Mouse (Mus musculus) hindbrain, embryonic 14.5 days (tissue): ENCODE results near the gene Ccdc24. TPM values are rescaled to one million over a fixed set of nuclear protein-coding genes. Genes with fewer than 3 reads are reported as not detected.

ENCODE experiments used
- ATAC-seq: fragments of 200-750 bp; cut with Nextera tagmentation; 2 replicates; pipeline ENCODE4 v1.8.0; 2017; ENCODE audit warnings: moderate number of reproducible peaks, mild to moderate bottlenecking, moderate TSS enrichment, moderate library complexity; ENCODE audit not compliant: low FRiP score
- DNase-seq: peaks from one replicate; pipeline ENCODE4 v3.0.0-alpha.2; 2015; ENCODE audit warnings: low spot score
- H3K27ac ChIP-seq: fragments of 300-500 bp; sonication (generic); 2 replicates; pipeline ENCODE4 v1.5.1; 2014; ENCODE audit warnings: mild to moderate bottlenecking, moderate library complexity
- H3K27me3 ChIP-seq: fragments of 300-500 bp; sonication (generic); 2 replicates; pipeline ENCODE4 v1.6.1; 2014; ENCODE audit warnings: mild to moderate bottlenecking, low read length, mixed read lengths; ENCODE audit not compliant: control insufficient read depth, insufficient read depth
- H3K36me3 ChIP-seq: fragments of 300-500 bp; sonication (generic); replicated peaks from 2 replicates; pipeline ENCODE4 v1.6.1; 2014; ENCODE audit not compliant: control insufficient read depth, insufficient read depth
- H3K4me1 ChIP-seq: fragments of 300-500 bp; sonication (generic); replicated peaks from 2 replicates; pipeline ENCODE4 v1.6.1; 2014; ENCODE audit warnings: antibody characterized with exemption, low read length, mixed read lengths; ENCODE audit not compliant: control insufficient read depth, insufficient read depth
- H3K4me2 ChIP-seq: fragments of 300-500 bp; sonication (generic); replicated peaks from 2 replicates; pipeline ENCODE4 v1.6.1; 2014; ENCODE audit warnings: mild to moderate bottlenecking, moderate library complexity
- H3K4me3 ChIP-seq: fragments of 300-500 bp; sonication (generic); replicated peaks from 2 replicates; pipeline ENCODE4 v1.5.1; 2014; ENCODE audit warnings: mild to moderate bottlenecking, low read length
- H3K9ac ChIP-seq: fragments of 300-500 bp; sonication (generic); 2 replicates; pipeline ENCODE4 v1.6.1; 2014
- H3K9me3 ChIP-seq: fragments of 300-500 bp; sonication (generic); 2 replicates; pipeline ENCODE4 v1.6.1; 2016; ENCODE audit warnings: low read length; ENCODE audit not compliant: control insufficient read depth
- WGBS: fragments of 180-500 bp; shearing (Covaris S2); extraction: QIAGEN DNeasy Blood & Tissue Kit; methylation state at CpG from one replicate; pipeline ENCODE4 v1.1.7; 2014; 5-methylcytosine and 5-hydroxymethylcytosine counted together
- polyA plus RNA-seq: library from polyadenylated mRNA; unstranded; fragments of >200 nt; fragmentation: Nextera tagmentation; extraction: Ambion mirVana; gene quantifications from 2 replicates; pipeline ENCODE4 v1.2.1, GENCODE M21; 2014

The Ccdc24 gene
- polyA plus RNA-seq, 1 experiment from 2014 or later = 3.9 TPM

DNA sequence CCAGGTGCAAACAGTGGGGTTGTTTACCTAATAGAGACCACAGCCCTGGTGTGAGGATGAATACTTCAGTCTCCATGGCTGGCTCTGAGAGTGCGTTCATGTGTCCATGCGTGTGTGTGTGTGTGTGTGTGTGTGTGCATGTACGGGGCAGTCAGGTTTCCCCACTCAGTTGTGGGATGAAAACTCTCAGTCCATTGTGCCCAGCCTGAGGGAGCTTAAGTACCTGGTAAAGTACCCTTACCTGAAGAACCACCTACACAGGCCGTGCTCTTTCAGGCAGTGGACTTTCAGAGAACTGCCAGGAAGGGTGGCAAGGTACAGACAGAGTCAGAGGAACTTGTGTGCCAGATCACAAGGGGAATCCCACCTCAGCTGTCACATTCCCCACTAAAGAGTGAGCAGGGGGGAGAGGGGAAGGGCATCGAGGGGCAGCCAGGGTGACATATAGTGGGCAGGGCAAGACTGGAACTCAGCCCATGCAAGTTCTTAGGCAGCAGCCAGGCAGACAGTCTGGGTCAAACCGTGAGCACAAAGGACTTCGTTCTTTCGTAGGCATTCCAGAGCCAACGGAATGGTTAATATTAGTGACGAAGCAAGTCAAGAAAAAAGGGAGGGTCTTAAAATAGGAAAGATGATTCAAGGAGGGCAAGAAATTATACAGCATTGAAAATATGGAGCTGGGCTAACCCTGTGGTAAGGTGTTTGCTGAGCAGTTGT lies 20.0 kb downstream of the Ccdc24 start:
- Histone ChIP-seq H3K27me3 (no peaks in the 10 kb centered on the region), H3K9ac (no peak overlapping the region), H3K36me3 (no peaks in the 10 kb centered on the region), H3K4me3 (no peak overlapping the region), H3K9me3 (no peaks in the 10 kb centered on the region), H3K27ac (no peak overlapping the region), H3K4me1 (peaks cover 13% of the 10 kb centered on the region), H3K4me2 (no peak overlapping the region)
- ATAC-seq (no peak), DNase-seq (no peak)
- WGBS = 85% methylated on average over 10 of the region's 10 CpGs

DNA sequence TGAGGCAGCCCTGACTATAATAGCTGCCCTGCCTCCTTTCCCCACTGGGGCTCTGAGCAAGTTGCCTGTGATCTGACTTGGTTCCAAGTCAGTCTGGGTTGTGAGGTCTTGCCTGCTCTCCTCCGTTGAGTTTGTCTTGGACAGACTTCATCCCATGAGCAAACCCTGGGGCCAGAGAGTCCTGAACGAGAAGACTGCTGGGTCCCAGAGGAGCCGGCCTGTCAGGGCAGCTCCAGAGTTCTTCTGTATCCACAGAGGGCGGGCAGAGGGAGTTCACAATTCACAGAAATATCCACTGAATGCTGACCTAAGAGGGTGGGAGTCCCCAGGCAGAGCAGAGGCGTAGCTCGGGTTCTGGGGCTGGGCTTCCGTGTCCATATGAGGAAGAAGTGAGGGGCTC lies 21.5 kb downstream of the Ccdc24 start:
- Histone ChIP-seq H3K9me3 (no peaks in the 10 kb centered on the region), H3K9ac (no peak overlapping the region), H3K36me3 (no peaks in the 10 kb centered on the region), H3K4me3 (no peak overlapping the region), H3K27me3 (no peaks in the 10 kb centered on the region), H3K27ac (no peak overlapping the region), H3K4me1 (peaks cover 13% of the 10 kb centered on the region), H3K4me2 (no peak overlapping the region)
- DNase-seq = no peak
- ATAC-seq = no peak
- WGBS = 79% methylated on average over 7 of the region's 7 CpGs

DNA sequence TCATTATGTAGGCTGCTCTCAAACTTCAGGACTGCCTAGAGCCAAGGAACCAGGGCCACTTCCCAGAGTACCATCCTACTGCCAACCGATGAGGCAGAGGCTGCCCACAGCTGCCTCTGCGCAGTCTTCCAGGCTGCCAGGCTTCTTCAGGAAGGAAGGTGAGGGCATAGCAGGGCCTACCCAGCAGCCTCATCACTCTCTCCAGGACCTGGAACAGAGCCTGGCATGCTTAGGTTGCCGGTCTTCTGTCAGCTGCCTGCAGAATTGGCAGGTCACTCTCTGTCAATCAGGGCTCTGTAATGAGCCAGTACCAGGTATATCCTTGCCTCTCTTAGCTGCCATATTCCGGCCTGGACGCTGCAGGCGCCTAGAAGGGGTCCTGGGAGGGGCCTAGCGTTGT lies 22.2 kb downstream of the Ccdc24 start:
- no peaks in the 10 kb centered on the region for H3K9me3 ChIP-seq
- peak overlapping the region; percentile 40 for H3K27ac ChIP-seq
- H3K36me3 ChIP-seq = no peaks in the 10 kb centered on the region
- no peaks in the 10 kb centered on the region for H3K27me3 ChIP-seq
- no peak overlapping the region for H3K9ac ChIP-seq
- DNase-seq (no peak), ATAC-seq (no peak)
- H3K4me1 ChIP-seq = peaks cover 13% of the 10 kb centered on the region
- H3K4me2 ChIP-seq = no peak overlapping the region; the same call in 1 of the 2 replicates
- H3K4me3 ChIP-seq = no peak overlapping the region
- WGBS = 80% methylated on average over 7 of the region's 7 CpGs

DNA sequence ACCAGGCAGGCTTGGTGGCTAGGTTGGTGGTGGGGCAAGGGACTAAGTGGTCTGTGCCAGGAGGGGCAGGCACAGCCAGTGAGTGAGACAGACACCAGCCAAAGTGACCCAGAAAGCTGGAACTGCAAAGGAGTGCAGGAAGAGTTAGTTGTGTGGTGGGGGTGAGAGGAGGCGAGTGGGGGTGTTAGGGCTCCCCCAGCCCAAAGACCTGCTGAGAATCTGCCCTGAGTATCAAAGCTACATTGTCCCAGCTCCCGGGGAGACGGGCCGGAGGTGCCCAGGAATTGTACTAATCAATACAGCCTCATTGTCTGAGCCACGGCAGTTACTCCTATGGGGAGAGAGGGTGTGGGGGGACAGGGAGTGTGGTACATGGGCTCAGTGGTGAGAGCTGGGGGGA lies 22.9 kb downstream of the Ccdc24 start:
- no peak for DNase-seq
- no peak overlapping the region for H3K4me3 ChIP-seq
- no peaks in the 10 kb centered on the region for H3K27me3 ChIP-seq
- ATAC-seq = peak; percentile 63; the same call in 1 of the 2 replicates
- 15% methylated on average over 5 of the region's 5 CpGs for WGBS
- H3K9ac ChIP-seq = no peak overlapping the region
- H3K27ac ChIP-seq = peak overlapping the region; percentile 40; the same call in 1 of the 2 replicates
- H3K36me3 ChIP-seq = no peaks in the 10 kb centered on the region
- H3K9me3 ChIP-seq = no peaks in the 10 kb centered on the region
- H3K4me1 ChIP-seq = peaks cover 13% of the 10 kb centered on the region; the same call in 1 of the 2 replicates
- H3K4me2 ChIP-seq = no peak overlapping the region

DNA sequence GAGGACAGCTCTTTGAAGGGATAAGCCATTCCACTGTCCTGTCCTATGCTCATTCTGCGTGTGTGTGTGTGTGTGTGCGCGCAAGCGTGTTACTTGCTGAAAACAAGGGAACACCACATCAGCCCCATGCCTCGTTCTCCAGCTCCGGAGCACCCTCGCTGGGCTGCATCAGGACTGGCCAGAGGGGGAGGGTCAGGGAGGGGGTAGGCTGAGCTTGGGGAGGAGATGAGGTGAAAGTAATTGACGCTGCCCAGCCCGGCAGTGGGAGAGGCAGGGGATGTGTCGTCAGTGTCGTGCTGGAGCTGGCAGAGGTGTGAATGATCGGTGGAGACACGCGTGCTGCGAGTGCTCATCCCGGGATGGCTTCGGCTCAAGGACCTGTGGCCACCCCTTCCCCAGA lies 23.3 kb downstream of the Ccdc24 start:
- Histone ChIP-seq H3K27me3 (no peaks in the 10 kb centered on the region), H3K27ac (peak overlapping the region; percentile 40; the same call in 1 of the 2 replicates), H3K9ac (no peak overlapping the region), H3K9me3 (no peaks in the 10 kb centered on the region), H3K36me3 (no peaks in the 10 kb centered on the region), H3K4me1 (peaks cover 13% of the 10 kb centered on the region; the same call in 1 of the 2 replicates), H3K4me3 (no peak overlapping the region), H3K4me2 (no peak overlapping the region)
- WGBS = 49% methylated on average over 17 of the region's 17 CpGs
- DNase-seq = no peak
- ATAC-seq = peak; percentile 25; the same call in 1 of the 2 replicates

DNA sequence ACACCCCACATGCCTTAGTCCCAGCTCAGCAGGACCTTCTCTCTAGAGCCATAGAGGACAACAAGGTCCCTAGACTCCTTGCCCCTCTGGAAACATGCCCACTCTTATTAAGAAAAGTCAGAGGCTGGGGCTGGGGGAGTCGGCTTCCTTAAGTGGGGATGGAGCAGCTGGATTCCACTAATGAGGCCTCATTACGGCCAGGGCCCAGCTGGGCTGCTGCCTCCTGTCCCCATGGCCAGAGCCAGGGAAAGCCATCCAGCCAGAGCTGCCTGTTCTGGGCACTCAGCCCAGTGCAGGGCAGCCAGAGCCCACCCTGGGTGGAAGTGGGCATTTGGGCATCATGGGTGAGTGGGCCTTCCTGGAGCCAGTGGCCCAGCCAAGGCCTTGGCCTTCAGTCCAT lies 25.3 kb downstream of the Ccdc24 start:
- no peak for ATAC-seq
- no peak overlapping the region for H3K4me2 ChIP-seq
- 36% methylated on average over 2 of the region's 2 CpGs for WGBS

DNA sequence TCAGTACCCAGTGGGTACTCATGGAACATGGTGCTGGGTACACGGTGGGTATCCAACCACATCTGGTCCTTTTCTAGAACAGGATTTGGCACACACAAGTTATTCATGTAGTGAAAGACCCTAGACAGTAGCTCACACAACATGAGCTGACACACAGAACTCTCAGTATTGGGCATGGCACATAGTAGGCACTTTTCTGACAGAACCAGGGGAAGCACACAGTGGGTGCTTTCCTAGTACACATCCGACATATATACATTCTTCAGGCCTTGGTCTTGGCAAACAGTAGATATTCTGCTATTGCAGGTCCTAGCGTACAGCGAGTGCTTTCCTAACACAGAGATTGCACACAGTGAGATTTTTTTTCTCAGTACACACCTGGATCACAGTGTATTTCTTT lies 26.1 kb downstream of the Ccdc24 start:
- Histone ChIP-seq H3K9me3 (no peaks in the 10 kb centered on the region), H3K27ac (no peak overlapping the region), H3K27me3 (no peaks in the 10 kb centered on the region), H3K9ac (no peak overlapping the region), H3K4me1 (peaks cover 13% of the 10 kb centered on the region; the same call in 1 of the 2 replicates), H3K4me3 (no peak overlapping the region), H3K36me3 (no peaks in the 10 kb centered on the region), H3K4me2 (no peak overlapping the region)
- 99% methylated on average over 4 of the region's 4 CpGs for WGBS
- no peak for ATAC-seq
- DNase-seq = no peak

More for the DNA sequence above, 25.3 kb downstream of the Ccdc24 start:
- no peaks in the 10 kb centered on the region for H3K36me3 ChIP-seq
- DNase-seq = no peak
- H3K27ac ChIP-seq = no peak overlapping the region
- no peaks in the 10 kb centered on the region for H3K27me3 ChIP-seq
- peaks cover 13% of the 10 kb centered on the region; the same call in 1 of the 2 replicates for H3K4me1 ChIP-seq
- no peak overlapping the region for H3K9ac ChIP-seq
- H3K9me3 ChIP-seq = no peaks in the 10 kb centered on the region
- no peak overlapping the region for H3K4me3 ChIP-seq

DNA sequence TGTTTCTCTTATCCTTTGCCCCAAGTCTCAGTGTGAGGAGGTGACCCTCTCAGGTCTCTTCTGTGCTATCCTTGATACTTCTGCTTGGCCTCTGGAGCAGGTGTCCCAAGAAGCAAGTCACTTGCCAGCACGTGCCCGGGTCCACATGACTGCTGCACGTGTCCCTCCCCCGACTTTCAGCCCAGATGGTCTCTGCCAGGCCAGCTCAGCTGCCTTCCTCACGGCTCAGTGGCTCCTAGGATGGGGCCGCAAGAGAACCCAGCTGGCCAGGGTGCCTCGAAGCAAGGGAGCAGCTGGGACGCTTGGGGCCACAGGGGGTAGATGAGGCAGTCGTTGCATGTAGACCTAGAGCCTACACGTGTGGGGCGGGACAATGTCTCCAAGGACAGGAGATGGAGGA lies 27.0 kb downstream of the Ccdc24 start:
- no peak overlapping the region for H3K4me2 ChIP-seq
- 44% methylated on average over 11 of the region's 11 CpGs for WGBS
- H3K36me3 ChIP-seq = no peaks in the 10 kb centered on the region
- no peak overlapping the region for H3K4me3 ChIP-seq
- ATAC-seq (no peak), DNase-seq (no peak)
- no peaks in the 10 kb centered on the region for H3K27me3 ChIP-seq
- H3K9ac ChIP-seq = no peak overlapping the region
- no peaks in the 10 kb centered on the region for H3K9me3 ChIP-seq
- H3K4me1 ChIP-seq = peaks cover 13% of the 10 kb centered on the region; the same call in 1 of the 2 replicates
- H3K27ac ChIP-seq = no peak overlapping the region

DNA sequence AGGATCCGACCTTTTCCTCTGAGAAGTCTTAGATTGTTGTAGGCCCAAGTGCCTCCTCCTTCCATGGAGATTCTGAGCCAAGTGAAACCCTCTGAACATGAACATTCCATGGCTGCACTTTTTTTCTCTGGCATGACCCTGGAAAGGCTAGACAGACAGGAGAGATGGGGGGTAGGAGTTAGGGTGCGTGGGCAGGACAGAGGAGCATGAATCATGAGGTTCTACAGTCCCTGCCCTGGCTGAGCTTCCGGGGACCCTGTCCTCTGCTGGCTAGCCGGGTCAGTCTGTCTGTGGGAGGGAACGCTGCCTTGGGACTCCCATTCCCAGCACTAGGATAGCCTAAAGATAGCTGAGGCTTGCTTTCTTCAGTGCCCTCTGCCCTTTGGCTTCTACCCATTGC lies 27.9 kb downstream of the Ccdc24 start:
- WGBS = 91% methylated on average over 5 of the region's 5 CpGs
- Histone ChIP-seq H3K4me1 (peaks cover 6% of the 10 kb centered on the region; the same call in 1 of the 2 replicates), H3K9ac (no peak overlapping the region), H3K36me3 (no peaks in the 10 kb centered on the region), H3K4me2 (no peak overlapping the region), H3K27me3 (no peaks in the 10 kb centered on the region), H3K27ac (no peak overlapping the region), H3K4me3 (no peak overlapping the region), H3K9me3 (no peaks in the 10 kb centered on the region)
- ATAC-seq (no peak), DNase-seq (no peak)
